Mouse (Mus musculus): Measurements from ENCODE around the gene Thap4. TPM values are rescaled to one million over a fixed set of nuclear protein-coding genes. Genes with fewer than 3 reads are reported as not detected.
A peak's percentile ranks its signal among the peaks of the same experiment; 100 is the strongest.

Thap4 gene
- polyA plus RNA-seq, 1 experiment from 2014 or later: 55.1 TPM

GRCm38 (mm10) chr1:93740671-93741070 lies 14.0 kb downstream of the Thap4 start:
- H3K36me3 ChIP-seq: peaks cover 11% of the 10 kb centered on the region
- no peak for ATAC-seq (ENCODE audit: insufficient number of reproducible peaks, low FRiP score, low TSS enrichment, low read depth)
- H3K9me3 ChIP-seq: no peaks in the 10 kb centered on the region
- H3K4me2 ChIP-seq: no peak overlapping the region
- H3K4me1 ChIP-seq: no peaks in the 10 kb centered on the region
- no peak overlapping the region for H3K27ac ChIP-seq
- no peak overlapping the region for H3K9ac ChIP-seq
- H3K4me3 ChIP-seq: no peak overlapping the region
- WGBS: 92% methylated on average over 2 of the region's 2 CpGs
- no peaks in the 10 kb centered on the region for H3K27me3 ChIP-seq

- no peak overlapping the region for H3K4me3 ChIP-seq
- H3K27ac ChIP-seq: no peak overlapping the region
- no peak overlapping the region for H3K9ac ChIP-seq
- ATAC-seq (ENCODE audit: insufficient number of reproducible peaks, low FRiP score, low TSS enrichment, low read depth): no peak
- no peaks in the 10 kb centered on the region for H3K4me1 ChIP-seq
- 95% methylated on average over 5 of the region's 5 CpGs for WGBS
- peaks cover 8% of the 10 kb centered on the region; the same call in 1 of the 2 replicates for H3K36me3 ChIP-seq
- no peak overlapping the region for H3K4me2 ChIP-seq
- no peaks in the 10 kb centered on the region for H3K9me3 ChIP-seq
- no peaks in the 10 kb centered on the region for H3K27me3 ChIP-seq
Measured at GRCm38 (mm10) chr1:93737711-93738110, 17.0 kb downstream of the Thap4 start.

GRCm38 (mm10) chr1:93735859-93736258 lies 18.8 kb downstream of the Thap4 start:
- no peak overlapping the region for H3K4me3 ChIP-seq
- H3K9ac ChIP-seq: no peak overlapping the region
- 0 out of 2 replicates have a peak, but pooled peaks cover 3% of the 10 kb centered on the region for H3K36me3 ChIP-seq
- ATAC-seq (ENCODE audit: insufficient number of reproducible peaks, low FRiP score, low TSS enrichment, low read depth): no peak
- no peaks in the 10 kb centered on the region for H3K4me1 ChIP-seq
- WGBS: 84% methylated on average over 3 of the region's 3 CpGs
- H3K4me2 ChIP-seq: no peak overlapping the region
- H3K27me3 ChIP-seq: no peaks in the 10 kb centered on the region
- no peaks in the 10 kb centered on the region for H3K9me3 ChIP-seq
- no peak overlapping the region for H3K27ac ChIP-seq

- Histone ChIP-seq H3K36me3 (0 out of 2 replicates have a peak, but pooled peaks cover 7% of the 10 kb centered on the region), H3K4me1 (no peaks in the 10 kb centered on the region), H3K9me3 (no peaks in the 10 kb centered on the region), H3K4me3 (no peak overlapping the region), H3K27ac (no peak overlapping the region), H3K9ac (no peak overlapping the region), H3K27me3 (no peaks in the 10 kb centered on the region), H3K4me2 (no peak overlapping the region)
- 23% methylated on average over 3 of the region's 3 CpGs for WGBS
- no peak for ATAC-seq (ENCODE audit: insufficient number of reproducible peaks, low FRiP score, low TSS enrichment, low read depth)
Measured at GRCm38 (mm10) chr1:93731880-93732281, 22.8 kb downstream of the Thap4 start.

- H3K27me3 ChIP-seq: no peaks in the 10 kb centered on the region
- WGBS: 89% methylated on average over 5 of the region's 5 CpGs
- H3K9ac ChIP-seq: no peak overlapping the region
Measured at GRCm38 (mm10) chr1:93731103-93731502, 23.6 kb downstream of the Thap4 start.

GRCm38 (mm10) chr1:93726974-93727373 lies 27.7 kb downstream of the Thap4 start:
- H3K4me1 ChIP-seq: no peaks in the 10 kb centered on the region
- H3K9me3 ChIP-seq: no peaks in the 10 kb centered on the region
- H3K36me3 ChIP-seq: peaks cover 25% of the 10 kb centered on the region; the same call in 1 of the 2 replicates
- no peak overlapping the region for H3K9ac ChIP-seq
- no peak overlapping the region for H3K4me3 ChIP-seq
- no peak overlapping the region for H3K4me2 ChIP-seq
- no peak for ATAC-seq (ENCODE audit: insufficient number of reproducible peaks, low FRiP score, low TSS enrichment, low read depth)
- H3K27me3 ChIP-seq: no peaks in the 10 kb centered on the region
- H3K27ac ChIP-seq: no peak overlapping the region
- 66% methylated on average over 3 of the region's 3 CpGs for WGBS

More at GRCm38 (mm10) chr1:93731103-93731502, 23.6 kb downstream of the Thap4 start:
- no peaks in the 10 kb centered on the region for H3K9me3 ChIP-seq
- H3K4me3 ChIP-seq: no peak overlapping the region
- H3K4me2 ChIP-seq: no peak overlapping the region
- H3K36me3 ChIP-seq: 0 out of 2 replicates have a peak, but pooled peaks cover 7% of the 10 kb centered on the region
- H3K4me1 ChIP-seq: no peaks in the 10 kb centered on the region
- ATAC-seq (ENCODE audit: insufficient number of reproducible peaks, low FRiP score, low TSS enrichment, low read depth): no peak
- H3K27ac ChIP-seq: no peak overlapping the region

- Histone ChIP-seq H3K4me2 (no peak overlapping the region), H3K4me1 (no peaks in the 10 kb centered on the region), H3K4me3 (no peak overlapping the region), H3K36me3 (peaks cover 25% of the 10 kb centered on the region; the same call in 1 of the 2 replicates), H3K27me3 (no peaks in the 10 kb centered on the region), H3K9me3 (no peaks in the 10 kb centered on the region), H3K27ac (no peak overlapping the region), H3K9ac (no peak overlapping the region)
- no peak for ATAC-seq (ENCODE audit: insufficient number of reproducible peaks, low FRiP score, low TSS enrichment, low read depth)
- 85% methylated on average over 3 of the region's 3 CpGs for WGBS
Measured at GRCm38 (mm10) chr1:93726116-93726515, 28.5 kb downstream of the Thap4 start.

- H3K9me3 ChIP-seq: no peaks in the 10 kb centered on the region
- H3K4me1 ChIP-seq: no peaks in the 10 kb centered on the region
- H3K27ac ChIP-seq: no peak overlapping the region
- ATAC-seq (ENCODE audit: insufficient number of reproducible peaks, low FRiP score, low TSS enrichment, low read depth): no peak
- H3K36me3 ChIP-seq: peaks cover 28% of the 10 kb centered on the region; the same call in 1 of the 2 replicates
- no peak overlapping the region for H3K4me2 ChIP-seq
- WGBS: 90% methylated on average over 5 of the region's 5 CpGs
- no peak overlapping the region for H3K9ac ChIP-seq
- H3K27me3 ChIP-seq: no peaks in the 10 kb centered on the region
- H3K4me3 ChIP-seq: no peak overlapping the region
Measured at GRCm38 (mm10) chr1:93725665-93726064, 29.0 kb downstream of the Thap4 start.

GRCm38 (mm10) chr1:93724623-93725022 lies 30.0 kb downstream of the Thap4 start:
- Histone ChIP-seq H3K27me3 (no peaks in the 10 kb centered on the region), H3K4me3 (no peak overlapping the region), H3K36me3 (peaks cover 32% of the 10 kb centered on the region; the same call in 1 of the 2 replicates), H3K9me3 (no peaks in the 10 kb centered on the region), H3K4me2 (no peak overlapping the region), H3K9ac (no peak overlapping the region), H3K27ac (no peak overlapping the region), H3K4me1 (no peaks in the 10 kb centered on the region)
- no peak for ATAC-seq (ENCODE audit: insufficient number of reproducible peaks, low FRiP score, low TSS enrichment, low read depth)
- WGBS: 89% methylated on average over 3 of the region's 3 CpGs

GRCm38 (mm10) chr1:93721557-93721956 lies 33.1 kb downstream of the Thap4 start:
- 59% methylated on average over 7 of the region's 7 CpGs for WGBS
- no peak overlapping the region for H3K4me3 ChIP-seq
- no peak overlapping the region for H3K4me2 ChIP-seq
- H3K9me3 ChIP-seq: no peaks in the 10 kb centered on the region
- ATAC-seq (ENCODE audit: insufficient number of reproducible peaks, low FRiP score, low TSS enrichment, low read depth): no peak
- H3K36me3 ChIP-seq: peaks cover 38% of the 10 kb centered on the region; the same call in 1 of the 2 replicates
- no peak overlapping the region for H3K27ac ChIP-seq
- H3K9ac ChIP-seq: no peak overlapping the region
- no peaks in the 10 kb centered on the region for H3K4me1 ChIP-seq
- H3K27me3 ChIP-seq: no peaks in the 10 kb centered on the region

- Histone ChIP-seq H3K9ac (no peak overlapping the region), H3K27ac (no peak overlapping the region), H3K4me3 (no peak overlapping the region), H3K4me2 (no peak overlapping the region), H3K9me3 (no peaks in the 10 kb centered on the region), H3K36me3 (peaks cover 53% of the 10 kb centered on the region), H3K27me3 (no peaks in the 10 kb centered on the region), H3K4me1 (no peaks in the 10 kb centered on the region)
- ATAC-seq (ENCODE audit: insufficient number of reproducible peaks, low FRiP score, low TSS enrichment, low read depth): no peak
- 92% methylated on average over 2 of the region's 2 CpGs for WGBS
Measured at GRCm38 (mm10) chr1:93716166-93716565, 38.5 kb downstream of the Thap4 start.

- ATAC-seq (ENCODE audit: insufficient number of reproducible peaks, low FRiP score, low TSS enrichment, low read depth): peak; percentile 40; the same call in 1 of the 2 replicates
- Histone ChIP-seq H3K9me3 (no peaks in the 10 kb centered on the region), H3K9ac (no peak overlapping the region), H3K27me3 (no peaks in the 10 kb centered on the region), H3K4me3 (no peak overlapping the region), H3K4me2 (no peak overlapping the region), H3K4me1 (no peaks in the 10 kb centered on the region), H3K36me3 (peaks cover 33% of the 10 kb centered on the region), H3K27ac (no peak overlapping the region)
- WGBS: 71% methylated on average over 3 of the region's 3 CpGs
Measured at GRCm38 (mm10) chr1:93705389-93705788, 49.3 kb downstream of the Thap4 start.

- Histone ChIP-seq H3K4me3 (no peak overlapping the region), H3K9me3 (no peaks in the 10 kb centered on the region), H3K4me1 (no peaks in the 10 kb centered on the region), H3K27ac (no peak overlapping the region), H3K36me3 (peaks cover 33% of the 10 kb centered on the region), H3K4me2 (no peak overlapping the region), H3K27me3 (no peaks in the 10 kb centered on the region), H3K9ac (no peak overlapping the region)
- 89% methylated on average over 9 of the region's 9 CpGs for WGBS
- no peak for ATAC-seq (ENCODE audit: insufficient number of reproducible peaks, low FRiP score, low TSS enrichment, low read depth)
Measured at GRCm38 (mm10) chr1:93704341-93704740, 50.3 kb downstream of the Thap4 start.

Measured in limb, embryonic 15.5 days (tissue).